Mouse (Mus musculus): ENCODE measurements around the gene Thra.

- TF ChIP-seq CTCF (IDR thresholded peaks at IDR 0.05; ENCODE audit: control insufficient read depth, insufficient read depth, insufficient read length) (no peak), MYOD1 (IDR thresholded peaks at IDR 0.05; ENCODE audit: control insufficient read depth, insufficient read length, low read depth) (no peak)
Observed at GRCm38 (mm10) chr11:98751221-98751782, 10.9 kb downstream of the Thra start.
